Mouse (Mus musculus) Patski (cell line): ENCODE results near the gene Gm11214. TPM values are rescaled to one million over a fixed set of nuclear protein-coding genes. Genes with fewer than 3 reads are reported as not detected.

Experiments used
- ATAC-seq: fragments of 100-300 bp; one replicate; pipeline ENCODE4 v1.8.0; 2021
- CTCF ChIA-PET: fragments of 350-600 bp; sonication (Branson Sonifier 250); formaldehyde crosslinking; loops from one replicate; lab custom pipeline; 2022; ENCODE audit warnings: inconsistent platforms; lab: Charles Lee
- POLR2A ChIA-PET: fragments of 350-600 bp; sonication (Branson Sonifier 250); formaldehyde crosslinking; loops from one replicate; lab custom pipeline; 2022; ENCODE audit warnings: antibody characterized with exemption, inconsistent platforms; lab: Charles Lee
- DNase-seq: peaks from one replicate; pipeline ENCODE4 v3.0.0-alpha.2; 2011; ENCODE audit warnings: low read depth, low spot score
- H3K27me3 ChIP-seq: fragments of 371-371 bp; one replicate; pipeline ENCODE4 v1.5.1; 2021
- CTCF ChIP-seq: fragments of 100-300 bp; IDR thresholded peaks from one replicate; pipeline ENCODE4 v1.5.1; 2021
- in situ Hi-C: fragments of 300-500 bp; cut with MboI; formaldehyde crosslinking; loops from 3 replicates; pipeline ENCODE4 v1.11.1; 2018; ENCODE audit warnings: low pct_unique_long_range_greater_than_20kb, mixed read lengths
- polyA plus RNA-seq: library from polyadenylated mRNA; unstranded; gene quantifications from one replicate; pipeline ENCODE4 v1.2.3, GENCODE M21; 2021

The Gm11214 gene
- polyA plus RNA-seq, 1 experiment from 2014 or later, result not detected

- no peak for TF ChIP-seq CTCF
- POLR2A ChIA-PET, result no interaction called here
- no peaks in the 10 kb centered on the region for H3K27me3 ChIP-seq
- in situ Hi-C loops, result no loop called here
- DNase-seq (peak; percentile 93), ATAC-seq (peak; percentile 86)
- CTCF ChIA-PET, result interaction anchor here (0.8 to 1.1 kb wide), 2 partner anchors 11 to 12 kb away, joined by 3 read pairs; no protein-coding TSS in a partner anchor
Measured at GRCm38 (mm10) chr4:63668255-63668654, 5.1 kb upstream of the Gm11214 start.

GRCm38 (mm10) chr4:63665738-63666137 is 2.6 kb upstream of the Gm11214 start:
- DNase-seq (no peak), ATAC-seq (no peak)
- TF ChIP-seq CTCF, result no peak
- no peaks in the 10 kb centered on the region for H3K27me3 ChIP-seq
- ChIA-PET POLR2A (no interaction called here), CTCF (interaction anchor here (1.4 to 1.7 kb wide), 2 partner anchors 10 to 22 kb away, joined by 3 to 4 read pairs; no protein-coding TSS in a partner anchor)
- in situ Hi-C loops, result no loop called here

GRCm38 (mm10) chr4:63661857-63662256 is 1.3 kb downstream of the Gm11214 start:
- in situ Hi-C loops, result no loop called here
- no peak for ATAC-seq
- CTCF ChIA-PET, result no interaction called here
- DNase-seq, result no peak
- H3K27me3 ChIP-seq, result no peaks in the 10 kb centered on the region
- no peak for TF ChIP-seq CTCF
- POLR2A ChIA-PET, result no interaction called here

- TF ChIP-seq CTCF, result no peak
- ChIA-PET POLR2A (interaction anchor here (0.6 kb wide), 1 partner anchor 223 kb away, joined by 4 read pairs; no protein-coding TSS in a partner anchor), CTCF (no interaction called here)
- ATAC-seq, result no peak
- H3K27me3 ChIP-seq, result no peaks in the 10 kb centered on the region
- no peak for DNase-seq
- in situ Hi-C loops, result no loop called here
Measured at GRCm38 (mm10) chr4:63661426-63661825, 1.8 kb downstream of the Gm11214 start.

GRCm38 (mm10) chr4:63659775-63660174 is 3.4 kb downstream of the Gm11214 start:
- DNase-seq (no peak), ATAC-seq (no peak)
- ChIA-PET CTCF (no interaction called here), POLR2A (no interaction called here)
- no peak for TF ChIP-seq CTCF
- H3K27me3 ChIP-seq, result no peaks in the 10 kb centered on the region
- in situ Hi-C loops, result no loop called here

- TF ChIP-seq CTCF, result no peak
- in situ Hi-C loops, result no loop called here
- ChIA-PET CTCF (interaction anchor here (1.7 kb wide), 1 partner anchor 15 kb away, joined by 6 read pairs; no protein-coding TSS in a partner anchor), POLR2A (no interaction called here)
- no peak for DNase-seq
- ATAC-seq, result no peak
- H3K27me3 ChIP-seq, result no peaks in the 10 kb centered on the region
Measured at GRCm38 (mm10) chr4:63659086-63659485, 4.1 kb downstream of the Gm11214 start.

- CTCF ChIA-PET, result no interaction called here
- in situ Hi-C loops, result no loop called here
- POLR2A ChIA-PET, result no interaction called here
- ATAC-seq (no peak), DNase-seq (no peak)
- H3K27me3 ChIP-seq, result no peaks in the 10 kb centered on the region
- TF ChIP-seq CTCF, result no peak
Measured at GRCm38 (mm10) chr4:63654381-63654780, 8.8 kb downstream of the Gm11214 start.

GRCm38 (mm10) chr4:63643956-63644726 is 19.0 kb downstream of the Gm11214 start:
- H3K27me3 ChIP-seq, result no peaks in the 10 kb centered on the region
- ChIA-PET CTCF (interaction anchor here (1.4 to 1.6 kb wide), 2 partner anchors 14 to 22 kb away, joined by 4 to 6 read pairs; no protein-coding TSS in a partner anchor), POLR2A (interaction anchor here (0.6 kb wide), 1 partner anchor 86 kb away, joined by 5 read pairs; no protein-coding TSS in a partner anchor)
- no peak for DNase-seq
- in situ Hi-C loops, result no loop called here
- no peak for TF ChIP-seq CTCF
- no peak for ATAC-seq

- ChIA-PET POLR2A (no interaction called here), CTCF (no interaction called here)
- no peaks in the 10 kb centered on the region for H3K27me3 ChIP-seq
- in situ Hi-C loops, result loop anchor here (5.0 kb wide), 1 partner anchor 32 kb away; no protein-coding TSS in a partner anchor
- ATAC-seq (peak; percentile 57), DNase-seq (peak; percentile 70)
- TF ChIP-seq CTCF, result no peak
Measured at GRCm38 (mm10) chr4:63639842-63640241, 23.3 kb downstream of the Gm11214 start.

GRCm38 (mm10) chr4:63638603-63639002 is 24.6 kb downstream of the Gm11214 start:
- ChIA-PET POLR2A (no interaction called here), CTCF (no interaction called here)
- no peak for TF ChIP-seq CTCF
- in situ Hi-C loops, result loop anchor here (5.0 kb wide), 1 partner anchor 34 kb away; no protein-coding TSS in a partner anchor
- no peak for ATAC-seq
- peak; percentile 54 for DNase-seq
- H3K27me3 ChIP-seq, result no peaks in the 10 kb centered on the region

- POLR2A ChIA-PET, result no interaction called here
- no peak for ATAC-seq
- no peak for TF ChIP-seq CTCF
- no peak for DNase-seq
- in situ Hi-C loops, result no loop called here
- CTCF ChIA-PET, result interaction anchor here (1.4 kb wide), 1 partner anchor 12 kb away, joined by 3 read pairs; no protein-coding TSS in a partner anchor
- H3K27me3 ChIP-seq, result no peaks in the 10 kb centered on the region
Measured at GRCm38 (mm10) chr4:63633181-63633580, 30.0 kb downstream of the Gm11214 start.
